Mouse (Mus musculus): ENCODE results near the gene Trip10. TPM values are rescaled to one million over a fixed set of nuclear protein-coding genes. Genes with fewer than 3 reads are reported as not detected.

Gene Trip10
- total RNA-seq, 2 experiments from 2014 or later, result 3.6 to 9.4 TPM

GRCm38 (mm10) chr17:57286718-57287355 lies 37.6 kb downstream of the Trip10 start:
- no peak for ATAC-seq (ENCODE audit: poor library complexity, severe bottlenecking)

GRCm38 (mm10) chr17:57289252-57289651 lies 40.0 kb downstream of the Trip10 start:
- ATAC-seq (ENCODE audit: poor library complexity, severe bottlenecking), result no peak

DNA sequence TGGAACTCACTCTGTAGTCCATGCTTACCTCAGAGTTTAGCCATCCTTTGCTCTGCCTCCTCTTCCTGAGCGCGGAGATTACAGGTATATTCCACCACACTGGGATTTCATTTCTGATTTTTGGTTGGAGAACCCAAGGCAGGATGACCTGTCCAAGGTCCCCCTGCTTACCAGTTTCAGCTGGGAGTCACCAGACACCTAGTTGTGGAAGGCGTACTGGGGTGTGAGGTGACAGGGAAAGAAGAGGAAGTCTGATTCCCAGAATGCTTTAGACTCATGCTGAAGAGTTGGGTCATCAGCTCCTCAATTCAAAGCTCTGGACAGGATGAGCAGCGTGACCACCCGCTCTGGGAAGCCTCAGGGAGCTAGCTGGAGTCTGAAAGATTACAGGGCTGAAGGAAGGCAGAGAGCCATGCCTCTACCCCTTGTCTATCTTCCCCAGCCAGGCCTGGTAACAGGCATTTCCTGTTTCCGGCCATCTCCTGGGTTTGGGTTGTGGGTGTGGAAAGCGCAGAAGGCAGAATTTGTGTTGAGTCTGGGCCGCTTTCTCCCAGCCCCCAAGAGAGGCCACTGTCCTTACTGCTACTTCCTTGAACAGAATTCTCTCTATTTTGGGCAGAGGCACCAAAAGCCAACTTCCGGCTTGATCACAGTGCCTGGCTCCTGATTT lies 40.9 kb downstream of the Trip10 start:
- ATAC-seq (ENCODE audit: poor library complexity, severe bottlenecking), result peak; percentile 61

DNA sequence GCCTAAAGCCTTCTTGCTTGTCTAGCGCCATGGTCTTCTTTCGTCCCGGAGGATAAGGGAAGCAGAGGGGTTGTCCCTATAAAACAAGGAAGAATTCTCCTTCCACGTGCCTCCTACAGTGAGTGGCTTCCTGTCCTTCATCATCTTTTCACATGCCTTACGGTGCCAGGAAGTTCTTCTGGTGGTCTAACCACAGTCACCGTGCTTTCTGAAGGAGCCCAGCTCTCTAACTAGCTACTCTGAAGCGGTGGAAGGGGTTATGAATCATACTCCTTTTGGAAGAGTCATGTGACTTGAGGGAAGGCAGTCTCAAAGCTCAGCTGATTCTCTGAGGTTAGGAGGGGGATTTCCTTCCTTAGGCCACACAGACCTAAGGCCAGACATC lies 41.4 kb downstream of the Trip10 start:
- ATAC-seq (ENCODE audit: poor library complexity, severe bottlenecking), result peak; percentile 49

DNA sequence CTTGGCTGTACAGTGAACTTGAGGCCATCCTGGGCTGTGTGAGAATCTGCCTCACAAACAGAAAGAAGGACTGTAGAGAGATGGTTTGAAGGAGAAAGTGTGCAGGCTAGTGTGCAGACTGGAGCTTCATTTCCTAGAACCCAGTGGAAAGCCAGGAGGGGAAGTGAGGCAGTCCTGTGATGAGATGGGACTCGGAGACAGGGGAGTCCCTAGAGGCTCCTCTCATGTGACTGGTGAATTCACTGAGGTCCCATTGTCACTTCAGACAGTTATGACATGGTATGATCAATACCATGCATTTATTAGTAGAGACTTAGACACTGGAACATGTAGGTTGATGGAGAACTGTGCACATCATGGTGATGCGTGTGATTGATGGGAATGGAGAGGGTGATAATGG lies 43.0 kb downstream of the Trip10 start:
- ATAC-seq (ENCODE audit: poor library complexity, severe bottlenecking), result no peak

DNA sequence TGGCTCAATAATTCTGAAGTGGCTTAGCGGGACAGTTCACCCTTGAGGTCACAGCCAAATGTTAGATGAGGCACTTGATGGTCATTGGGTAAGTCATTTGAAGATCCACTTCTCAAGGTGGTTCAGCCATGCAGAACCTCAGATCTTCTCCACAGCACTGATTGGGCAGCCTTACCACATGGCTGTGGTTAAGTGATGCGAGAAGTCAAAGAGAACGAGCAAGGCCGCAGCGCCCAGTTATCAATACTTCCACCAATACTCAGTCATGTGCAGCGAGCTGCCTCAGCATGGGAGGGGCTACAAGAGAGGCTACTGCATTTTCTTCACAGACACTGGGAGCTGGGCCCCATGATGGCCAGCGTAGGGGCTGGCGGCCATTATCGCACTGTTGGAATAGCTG lies 43.7 kb downstream of the Trip10 start:
- ATAC-seq (ENCODE audit: poor library complexity, severe bottlenecking), result no peak

GRCm38 (mm10) chr17:57295935-57296334 lies 46.7 kb downstream of the Trip10 start:
- ATAC-seq (ENCODE audit: poor library complexity, severe bottlenecking), result no peak

DNA sequence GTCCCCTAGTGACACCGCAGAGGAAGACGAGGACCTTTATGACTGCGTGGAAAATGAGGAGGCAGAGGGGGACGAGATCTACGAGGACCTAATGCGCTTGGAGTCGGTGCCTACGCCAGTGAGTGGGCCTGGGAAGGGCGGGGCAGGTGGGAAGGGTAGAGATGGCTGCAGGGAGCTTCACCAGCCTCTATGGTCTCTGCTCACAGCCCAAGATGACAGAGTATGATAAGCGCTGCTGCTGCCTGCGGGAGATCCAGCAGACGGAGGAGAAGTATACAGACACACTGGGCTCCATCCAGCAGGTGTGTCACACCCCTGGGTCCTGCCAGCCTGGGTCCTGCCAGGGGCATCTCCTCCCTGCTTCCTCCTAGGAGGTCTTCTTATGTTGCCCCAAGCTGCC lies 47.8 kb downstream of the Trip10 start:
- no peak for ATAC-seq (ENCODE audit: poor library complexity, severe bottlenecking)

DNA sequence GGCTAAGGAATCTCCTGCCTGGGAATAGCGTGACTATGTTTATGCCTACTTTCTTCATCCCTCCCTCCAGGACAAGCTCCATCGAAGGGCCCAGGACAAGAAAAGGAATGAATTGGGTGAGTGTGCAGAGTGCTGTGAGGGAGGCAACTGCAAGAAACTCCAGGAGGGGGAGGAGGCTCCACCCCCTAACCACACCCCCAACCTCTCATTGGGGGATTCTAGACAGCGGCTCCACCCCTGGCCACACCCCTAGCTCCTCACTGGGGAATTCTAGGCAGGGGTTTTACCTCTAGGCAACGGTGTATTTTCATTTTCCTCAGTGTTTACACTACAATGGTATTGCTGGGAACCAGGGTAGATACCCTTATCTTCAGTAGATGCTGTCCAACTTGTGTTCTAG lies 56.3 kb downstream of the Trip10 start:
- peak; percentile 40; the same call in 1 of the 2 replicates for ATAC-seq (ENCODE audit: poor library complexity, severe bottlenecking)

- ATAC-seq (ENCODE audit: poor library complexity, severe bottlenecking), result no peak
These were observed 57.8 kb downstream of the Trip10 start for GRCm38 (mm10) chr17:57307074-57307473.

DNA sequence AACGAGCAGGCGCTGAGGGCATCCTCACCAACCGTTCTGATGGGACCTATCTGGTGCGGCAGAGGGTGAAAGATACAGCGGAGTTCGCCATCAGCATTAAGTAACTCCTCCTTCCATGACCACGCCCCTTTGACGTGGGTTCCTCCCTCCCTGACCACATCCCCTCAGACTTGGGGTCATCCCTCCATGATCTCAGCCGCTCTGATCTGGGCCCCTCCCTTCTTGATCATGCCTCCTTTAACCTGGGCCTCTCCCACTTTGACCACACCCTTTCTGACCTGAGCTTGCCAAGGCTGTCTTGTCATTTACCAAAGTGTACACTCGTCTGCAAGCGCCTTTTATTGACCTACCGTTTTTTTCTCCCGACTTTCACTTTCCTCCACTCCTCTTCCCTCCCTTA lies 62.5 kb downstream of the Trip10 start:
- peak; percentile 47; the same call in 1 of the 2 replicates for ATAC-seq (ENCODE audit: poor library complexity, severe bottlenecking)

Other genes with a start within 250 kb of the Trip10 start
- gene Pspn, start 249.4 kb upstream of the Trip10 start, total RNA-seq (2015), result not detected in 2 replicates
- not detected in 2 replicates for gene Pspn, start 249.4 kb upstream of the Trip10 start, total RNA-seq (2017)
- gene Gtf2f1, start 238.2 kb upstream of the Trip10 start, total RNA-seq (2015), result 41.1 and 45.2 TPM in 2 replicates
- gene Gtf2f1, start 238.2 kb upstream of the Trip10 start, total RNA-seq (2017), result 88.0 and 95.6 TPM in 2 replicates
- not detected in 2 replicates for gene Gm17949, start 238.0 kb upstream of the Trip10 start, total RNA-seq (2015)
- gene Gm17949, start 238.0 kb upstream of the Trip10 start, total RNA-seq (2017), result not detected in 2 replicates
- 56.0 and 66.5 TPM in 2 replicates for gene Khsrp, start 217.9 kb upstream of the Trip10 start, total RNA-seq (2015)
- gene Khsrp, start 217.9 kb upstream of the Trip10 start, total RNA-seq (2017), result 43.9 and 57.7 TPM in 2 replicates
- not detected in 2 replicates for gene Slc25a41, start 207.8 kb upstream of the Trip10 start, total RNA-seq (2015)
- gene Slc25a41, start 207.8 kb upstream of the Trip10 start, total RNA-seq (2017), result not detected in 2 replicates
- 0.51 TPM in 1 of 2 replicates, not detected in the other for gene Crb3, start 190.3 kb upstream of the Trip10 start, total RNA-seq (2015)
- not detected in 2 replicates for gene Crb3, start 190.3 kb upstream of the Trip10 start, total RNA-seq (2017)
- 4.1 and 5.8 TPM in 2 replicates for gene Slc25a23, start 189.6 kb upstream of the Trip10 start, total RNA-seq (2015)
- gene Slc25a23, start 189.6 kb upstream of the Trip10 start, total RNA-seq (2017), result 0.49 and 0.77 TPM in 2 replicates
- 69.7 and 73.9 TPM in 2 replicates for gene Dennd1c, start 170.9 kb upstream of the Trip10 start, total RNA-seq (2015)
- 21.2 and 35.8 TPM in 2 replicates for gene Dennd1c, start 170.9 kb upstream of the Trip10 start, total RNA-seq (2017)
- gene Tubb4a, start 161.7 kb upstream of the Trip10 start, total RNA-seq (2015), result 0.13 TPM in 1 of 2 replicates, not detected in the other
- gene Tubb4a, start 161.7 kb upstream of the Trip10 start, total RNA-seq (2017), result 0.11 and 0.41 TPM in 2 replicates
- 3.9 and 6.3 TPM in 2 replicates for gene Tnfsf9, start 144.1 kb upstream of the Trip10 start, total RNA-seq (2015)
- 1.5 and 2.2 TPM in 2 replicates for gene Tnfsf9, start 144.1 kb upstream of the Trip10 start, total RNA-seq (2017)
- not detected in 2 replicates for gene Cd70, start 99.7 kb upstream of the Trip10 start, total RNA-seq (2015)
- not detected in 2 replicates for gene Cd70, start 99.7 kb upstream of the Trip10 start, total RNA-seq (2017)
- gene Tnfsf14, start 55.3 kb upstream of the Trip10 start, total RNA-seq (2015), result 5.5 and 6.3 TPM in 2 replicates
- 15.6 and 15.7 TPM in 2 replicates for gene Tnfsf14, start 55.3 kb upstream of the Trip10 start, total RNA-seq (2017)
- 699 and 776 TPM in 2 replicates for gene C3, start 21.3 kb upstream of the Trip10 start, total RNA-seq (2015)
- gene C3, start 21.3 kb upstream of the Trip10 start, total RNA-seq (2017), result 1,145 and 1,156 TPM in 2 replicates
- gene Gpr108, start 1.0 kb upstream of the Trip10 start, total RNA-seq (2015), result 36.6 and 39.1 TPM in 2 replicates
- gene Gpr108, start 1.0 kb upstream of the Trip10 start, total RNA-seq (2017), result 36.6 and 37.7 TPM in 2 replicates
- 84.7 and 92.2 TPM in 2 replicates for gene Vav1, start 29.6 kb downstream of the Trip10 start, total RNA-seq (2015)
- gene Vav1, start 29.6 kb downstream of the Trip10 start, total RNA-seq (2017), result 307 and 321 TPM in 2 replicates
- gene Adgre1, start 109.2 kb downstream of the Trip10 start, total RNA-seq (2015), result 53.0 and 62.3 TPM in 2 replicates
- gene Adgre1, start 109.2 kb downstream of the Trip10 start, total RNA-seq (2017), result 107 and 116 TPM in 2 replicates